Mouse (Mus musculus): ENCODE results near the gene Nlk.
A peak's percentile ranks its signal among the peaks of the same experiment; 100 is the strongest.
"Not testable (repeated sequence)": the region's sequence is repeated elsewhere in the genome, so short reads cannot be mapped to it uniquely, and the experiment has no call there.

Gene Nlk

GRCm38 (mm10) chr11:78596750-78597149, 100.4 kb downstream of the Nlk start:
- no peak for DNase-seq (ENCODE audit: inconsistent ontology term)

GRCm38 (mm10) chr11:78595773-78596172, 101.4 kb downstream of the Nlk start:
- DNase-seq (ENCODE audit: inconsistent ontology term): no peak

- DNase-seq (ENCODE audit: inconsistent ontology term): no peak
Observed at GRCm38 (mm10) chr11:78594271-78594964, 102.8 kb downstream of the Nlk start.

GRCm38 (mm10) chr11:78587677-78588076, 109.5 kb downstream of the Nlk start:
- not testable (repeated sequence) for DNase-seq (ENCODE audit: inconsistent ontology term)

DNA sequence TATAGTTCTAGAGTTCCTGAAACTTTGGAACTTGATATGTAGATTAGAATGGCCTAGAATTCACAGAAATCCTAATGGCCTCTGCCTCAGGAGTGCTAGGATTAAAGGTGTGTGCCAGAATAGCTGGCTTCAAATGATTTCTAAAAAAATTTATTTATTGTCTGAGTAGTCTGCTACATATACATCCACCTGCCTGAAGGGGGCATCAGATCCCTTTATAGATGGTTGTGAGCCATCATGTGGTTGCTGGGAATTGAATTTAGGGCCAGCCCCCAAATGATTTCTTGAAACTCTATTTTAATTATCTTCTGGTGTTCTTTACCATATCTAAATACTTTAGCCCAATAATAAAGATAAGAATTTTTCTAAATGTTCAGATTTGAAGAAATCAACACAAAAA, 111.1 kb downstream of the Nlk start:
- no peak for DNase-seq (ENCODE audit: inconsistent ontology term)

- no peak for DNase-seq (ENCODE audit: inconsistent ontology term)
Observed at GRCm38 (mm10) chr11:78582848-78583247, 114.3 kb downstream of the Nlk start.

DNA sequence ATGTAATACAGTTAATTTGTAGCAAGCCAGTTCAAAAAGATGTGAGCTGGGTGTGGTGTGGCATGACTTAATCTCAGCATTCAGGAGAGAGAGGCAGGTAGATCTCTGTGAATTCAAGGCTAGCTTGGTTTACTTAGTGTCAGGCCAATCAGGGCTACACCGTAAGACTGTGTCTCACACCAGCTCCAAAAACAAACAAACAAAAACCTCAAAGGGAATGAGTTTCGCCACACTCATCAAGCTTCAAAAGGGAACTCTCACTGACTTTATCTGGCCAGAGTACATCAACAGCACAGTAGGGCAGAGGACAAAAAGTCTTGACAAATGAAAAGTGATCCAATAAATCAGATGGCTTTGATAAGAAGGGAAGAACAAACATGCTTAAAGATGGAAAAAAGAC, 122.2 kb downstream of the Nlk start:
- DNase-seq (ENCODE audit: inconsistent ontology term): no peak

- DNase-seq (ENCODE audit: inconsistent ontology term): no peak
Observed at GRCm38 (mm10) chr11:78574536-78574935, 122.6 kb downstream of the Nlk start.

GRCm38 (mm10) chr11:78574031-78574430, 123.1 kb downstream of the Nlk start:
- not testable (repeated sequence) for DNase-seq (ENCODE audit: inconsistent ontology term)

DNA sequence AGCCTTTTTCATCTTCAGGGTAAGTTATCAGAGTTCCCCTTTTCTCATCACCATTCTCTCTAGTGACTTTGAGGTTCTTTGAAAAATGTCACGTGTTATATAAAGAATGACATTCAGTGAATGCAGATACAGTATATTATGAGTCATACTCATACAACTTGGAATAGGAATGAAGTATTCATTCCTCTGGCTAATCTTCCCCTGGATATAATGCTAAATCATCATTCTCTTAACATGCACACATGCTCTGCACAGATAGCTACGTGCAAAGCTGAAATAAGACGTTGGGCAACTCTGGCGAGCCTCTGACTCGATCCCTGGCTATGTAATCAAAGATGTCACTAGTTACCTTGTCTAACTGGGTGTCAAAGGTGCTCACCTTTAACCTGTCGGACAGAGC, 125.3 kb downstream of the Nlk start:
- DNase-seq (ENCODE audit: inconsistent ontology term): no peak

GRCm38 (mm10) chr11:78571441-78571840, 125.7 kb downstream of the Nlk start:
- DNase-seq (ENCODE audit: inconsistent ontology term): no peak

DNA sequence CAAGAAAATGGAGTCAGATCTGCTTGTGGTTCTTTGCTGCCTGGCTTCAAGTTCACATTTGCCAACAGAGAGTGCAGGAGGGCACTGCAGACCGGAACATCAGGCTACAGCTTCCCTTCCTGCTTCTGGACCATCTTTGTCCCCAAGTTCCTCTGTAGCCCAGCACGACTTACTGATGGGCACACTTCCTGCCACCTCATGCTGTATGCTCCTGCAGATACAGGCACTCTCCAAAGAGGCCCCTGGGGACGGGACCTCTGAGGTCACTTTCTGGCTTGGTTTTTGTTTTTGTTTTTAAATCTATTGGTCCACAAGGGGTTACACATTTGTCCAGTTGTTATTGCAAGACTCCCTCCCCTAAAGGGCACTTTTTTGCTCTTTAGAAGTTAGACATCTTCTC, 127.4 kb downstream of the Nlk start:
- DNase-seq (ENCODE audit: inconsistent ontology term): no peak

GRCm38 (mm10) chr11:78568827-78569226, 128.3 kb downstream of the Nlk start:
- DNase-seq (ENCODE audit: inconsistent ontology term): no peak

- no peak for DNase-seq (ENCODE audit: inconsistent ontology term)
Observed at GRCm38 (mm10) chr11:78567614-78568013, 129.6 kb downstream of the Nlk start.

- DNase-seq (ENCODE audit: inconsistent ontology term): no peak
Observed at GRCm38 (mm10) chr11:78566775-78567174, 130.4 kb downstream of the Nlk start.

- peak; percentile 46 for DNase-seq (ENCODE audit: inconsistent ontology term)
Observed at GRCm38 (mm10) chr11:78560447-78560846, 136.7 kb downstream of the Nlk start.

- DNase-seq (ENCODE audit: inconsistent ontology term): no peak
Observed at GRCm38 (mm10) chr11:78557241-78557640, 139.9 kb downstream of the Nlk start.

DNA sequence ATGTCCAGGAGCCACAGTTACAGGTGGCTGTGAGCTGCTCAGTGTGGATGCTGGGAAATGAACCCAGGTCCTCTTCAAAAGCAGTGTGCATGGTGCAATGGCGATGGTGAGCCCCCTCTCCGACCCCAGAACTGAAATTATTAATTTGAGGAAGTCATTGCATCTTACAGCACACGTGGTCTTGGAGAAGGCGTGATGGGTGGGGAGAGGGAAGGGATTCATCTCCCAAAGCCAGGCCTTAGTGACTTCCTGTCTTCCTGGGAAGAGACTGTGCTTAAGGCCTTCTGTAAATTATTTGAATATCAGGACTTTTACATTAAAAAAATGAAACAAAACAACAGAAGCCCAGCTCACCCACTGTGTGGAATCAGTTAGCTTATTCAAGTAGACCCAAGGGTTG, 141.1 kb downstream of the Nlk start:
- DNase-seq (ENCODE audit: inconsistent ontology term): no peak

GRCm38 (mm10) chr11:78555623-78556022, 141.6 kb downstream of the Nlk start:
- DNase-seq (ENCODE audit: inconsistent ontology term): no peak

GRCm38 (mm10) chr11:78551059-78551398, 146.1 kb downstream of the Nlk start:
- DNase-seq (ENCODE audit: inconsistent ontology term): no peak

- DNase-seq (ENCODE audit: inconsistent ontology term): peak; percentile 98
Observed at GRCm38 (mm10) chr11:78550168-78551058, 146.8 kb downstream of the Nlk start, which contains the start of gene Tmem97. Gene Tmem97, minus strand, starts transcription at chr11:78550777.

GRCm38 (mm10) chr11:78549491-78549987, 147.6 kb downstream of the Nlk start:
- no peak for DNase-seq (ENCODE audit: inconsistent ontology term)

Data from Muller cell, postnatal 12 days (primary cell).